Mouse (Mus musculus) brain, adult 2 months (tissue): ENCODE measurements at regions not wholly inside any gene's neighbourhood (a gene's known extent, or its start where the extent isn't known, plus 50 kb on each side); places are given as distances from the start of the nearest gene placed in this dataset.
"Not testable (repeated sequence)": the region's sequence is repeated elsewhere in the genome, so short reads cannot be mapped to it uniquely, and the experiment has no call there.

Experiments used
- DNase-seq: peaks from one replicate; pipeline ENCODE4 v3.0.0; 2011; ENCODE audit warnings: low read depth, low spot score

DNA sequence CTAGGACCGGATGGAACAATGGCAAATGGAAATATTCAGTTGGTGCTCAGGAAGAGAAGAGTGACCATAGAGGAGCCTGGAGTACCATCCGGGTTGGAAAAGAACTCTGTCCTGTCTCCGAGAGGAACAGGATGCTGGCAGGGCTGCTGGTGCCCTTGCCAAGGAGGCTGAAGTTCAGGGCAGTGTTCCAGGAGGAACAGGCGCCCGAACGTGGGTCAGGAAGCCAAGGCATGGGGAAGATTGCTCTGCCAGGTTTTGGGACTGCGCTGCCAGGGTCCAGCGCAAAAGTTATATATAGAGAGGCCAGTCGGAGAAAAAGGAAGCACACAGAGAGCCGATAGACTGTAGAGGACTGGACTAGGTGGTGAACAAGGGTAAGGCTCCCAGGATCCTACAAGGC, 92.3 kb upstream of the Mdm1 start:
- DNase-seq = peak; percentile 57

DNA sequence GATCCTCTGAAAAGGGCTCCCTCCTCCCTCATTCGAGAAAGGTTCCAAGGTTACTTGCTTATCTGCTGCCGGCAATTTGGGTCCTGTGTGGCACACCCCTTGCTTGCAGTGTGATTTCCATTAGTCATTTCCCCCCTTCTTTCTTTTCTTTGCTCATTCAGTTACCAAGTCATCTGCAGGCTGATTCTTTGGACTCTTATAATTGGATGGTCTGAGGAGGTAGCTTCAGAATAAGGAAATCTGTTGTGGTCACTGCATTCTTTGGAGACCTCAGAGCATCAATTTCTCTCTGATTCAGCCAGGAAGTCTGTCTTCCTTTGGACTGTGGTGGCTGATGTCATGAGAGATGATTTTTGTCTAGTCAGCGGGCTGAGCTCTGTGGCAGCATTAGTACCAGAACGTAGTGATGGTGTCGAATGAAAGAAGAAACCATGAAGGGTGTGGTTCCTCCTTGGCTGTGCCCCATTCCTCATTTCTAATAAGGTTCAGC, 91.4 kb upstream of the Mdm1 start:
- no peak for DNase-seq

DNA sequence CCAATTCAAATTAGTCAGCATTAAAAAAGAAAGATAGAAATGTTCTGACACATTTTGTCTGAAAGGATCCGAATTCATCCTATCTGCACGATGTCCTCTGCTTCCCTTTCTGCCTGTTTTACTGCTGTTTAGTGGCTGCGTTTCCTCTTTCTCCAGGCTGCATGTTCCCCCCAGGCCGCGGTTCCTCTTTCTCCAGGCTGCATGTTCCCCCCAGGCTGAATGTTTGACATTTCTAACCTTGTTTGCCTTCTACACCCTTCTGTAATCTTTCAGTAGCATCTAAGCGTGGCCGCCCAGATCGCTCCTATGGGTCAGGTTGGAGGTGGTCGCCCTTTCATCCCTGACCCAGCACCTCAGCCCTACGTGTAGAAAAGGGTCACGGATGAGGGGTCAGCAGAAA, 89.6 kb upstream of the Mdm1 start:
- peak; percentile 21 for DNase-seq

DNA sequence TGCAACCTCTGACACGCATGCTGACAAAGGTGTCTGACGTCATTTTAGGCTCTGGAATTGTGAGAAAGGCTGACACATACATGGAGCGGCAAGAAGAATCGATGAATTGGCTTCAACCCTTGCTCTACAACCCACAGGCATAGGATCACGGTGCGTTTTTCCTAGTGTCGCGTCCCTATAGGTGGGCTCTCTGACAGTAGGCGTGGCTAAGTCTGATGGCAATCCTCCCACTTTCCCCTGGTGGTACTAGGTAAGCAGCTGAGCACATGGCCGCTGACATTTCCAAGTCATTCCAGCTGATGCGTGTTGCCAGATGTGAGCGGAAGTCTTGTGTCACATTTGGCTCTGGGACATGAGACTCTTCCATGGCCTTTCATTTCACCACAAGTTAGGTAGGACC, 89.1 kb upstream of the Mdm1 start:
- DNase-seq = no peak

DNA sequence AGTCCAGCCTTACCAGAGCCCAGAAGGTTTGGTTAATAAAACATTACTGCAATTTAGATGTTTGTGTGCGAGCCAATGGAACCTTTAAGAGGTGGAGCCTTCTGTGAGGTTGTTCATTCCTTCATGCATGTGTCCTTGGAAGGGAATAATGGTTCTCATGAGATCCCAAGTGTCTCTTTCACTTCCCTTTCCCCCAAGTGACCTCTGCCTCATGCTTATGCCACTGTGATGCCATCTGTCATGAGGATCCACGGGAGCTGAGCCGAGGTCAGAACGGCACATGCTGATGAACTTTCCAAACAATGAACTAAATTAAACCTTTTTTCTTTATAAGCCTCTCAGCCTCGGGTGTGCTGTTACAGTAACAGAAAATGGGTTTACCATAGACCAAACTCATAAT, 88.6 kb upstream of the Mdm1 start:
- no peak for DNase-seq

DNA sequence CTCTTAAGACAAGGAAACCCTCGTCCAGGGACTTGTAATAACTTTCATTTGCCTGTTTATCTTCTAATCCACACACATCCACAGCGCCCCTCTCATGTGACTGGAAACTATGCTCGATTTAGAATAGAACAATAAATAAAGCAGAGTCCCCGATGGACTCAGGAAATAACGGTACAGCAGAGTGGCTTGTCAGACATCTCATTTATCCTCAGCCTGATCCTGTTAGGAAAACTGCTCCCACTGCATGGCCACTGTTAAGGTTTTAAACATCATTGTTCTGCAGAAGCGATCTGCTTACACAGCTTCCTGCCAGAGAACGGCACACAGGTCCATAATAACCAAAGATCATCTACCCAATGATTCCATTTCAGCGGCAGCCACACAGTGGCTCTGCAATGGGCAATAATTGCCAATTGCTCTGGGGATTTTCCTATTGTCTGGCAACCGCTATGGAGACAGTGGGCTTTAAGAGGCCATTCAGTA, 84.8 kb upstream of the Mdm1 start:
- DNase-seq = no peak

DNA sequence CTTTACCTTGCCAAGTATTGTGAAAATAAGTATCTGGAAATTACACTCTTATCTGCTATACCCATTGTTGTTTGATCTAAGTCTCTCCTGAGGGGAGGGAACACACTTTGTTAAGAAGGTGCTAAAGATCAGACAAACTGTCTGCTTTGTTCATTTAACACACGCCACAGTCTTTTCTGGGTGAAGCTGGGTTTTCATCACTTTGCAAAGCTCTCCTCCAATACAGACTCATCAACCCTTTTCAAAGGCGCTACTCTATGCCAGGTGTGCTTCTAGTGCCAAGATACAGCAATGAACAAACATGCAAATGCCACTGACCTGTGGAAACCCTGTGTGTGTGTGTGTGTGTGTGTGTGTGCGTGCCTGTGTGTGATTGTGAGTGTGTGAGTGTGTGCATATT, 84.1 kb upstream of the Mdm1 start:
- no peak for DNase-seq

DNA sequence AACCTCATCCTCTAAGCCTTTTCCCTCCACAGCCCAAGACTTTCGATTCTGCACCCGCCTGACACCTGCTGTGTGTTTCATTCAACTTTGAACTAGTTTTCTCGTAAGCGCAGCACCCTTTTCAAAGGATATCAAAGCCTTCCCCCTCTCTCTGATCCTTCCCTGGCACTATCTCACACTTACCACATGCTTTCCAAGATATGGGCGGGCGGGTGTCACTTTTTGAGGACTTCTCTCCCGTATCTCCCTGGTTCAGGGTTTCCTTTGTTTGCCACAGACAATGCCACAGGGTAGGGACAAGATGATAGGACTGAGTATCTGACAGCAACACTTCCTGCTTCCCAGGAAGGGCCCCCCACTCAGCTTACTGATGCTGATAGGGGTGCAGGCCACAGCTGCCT, 76.8 kb upstream of the Mdm1 start:
- DNase-seq = no peak

DNA sequence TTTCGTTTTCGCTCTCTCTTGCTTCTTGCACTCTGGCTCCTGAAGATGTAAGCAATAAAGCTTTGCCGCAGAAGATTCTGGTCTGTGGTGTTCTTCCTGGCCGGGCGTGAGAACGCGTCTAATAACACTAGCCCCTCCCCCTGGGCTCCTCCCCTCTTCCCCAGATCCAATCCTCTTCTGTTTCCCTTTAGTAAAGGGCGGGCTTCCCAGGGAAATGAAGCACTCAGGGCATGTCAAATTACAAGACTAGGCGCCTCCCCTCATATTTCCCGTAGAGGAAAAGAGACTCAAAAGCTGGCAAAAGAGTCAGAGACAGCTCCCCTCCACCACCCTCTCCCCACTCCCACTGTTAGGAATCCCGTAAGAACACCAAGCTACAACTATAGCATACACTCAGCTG, 65.3 kb upstream of the Mdm1 start:
- DNase-seq = not testable (repeated sequence)

DNA sequence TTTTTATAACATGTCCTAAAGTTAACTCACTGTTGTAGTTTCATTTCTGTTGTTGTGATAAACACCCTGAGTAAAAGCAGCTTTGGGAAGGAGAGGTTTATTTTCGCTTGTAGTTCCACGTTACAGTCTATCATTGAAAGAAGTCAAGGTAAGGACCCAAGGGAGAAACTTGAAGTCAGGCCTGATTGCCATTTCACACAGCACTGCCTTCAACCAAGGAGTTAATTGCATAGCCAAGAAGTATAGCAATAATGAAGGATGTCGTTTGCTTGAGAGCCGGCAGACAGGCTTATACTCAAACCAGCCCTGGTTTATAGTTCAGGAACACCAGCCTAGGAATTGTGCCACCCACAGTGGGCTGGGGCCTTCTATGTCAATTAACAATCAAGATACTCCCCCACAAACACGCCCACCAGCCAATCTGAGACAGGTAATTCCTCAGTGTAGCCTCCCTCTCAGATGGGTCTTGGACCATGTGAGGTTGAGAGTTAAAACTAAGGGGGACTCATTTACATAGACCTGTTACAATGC, 59.9 kb upstream of the Mdm1 start:
- DNase-seq = no peak

DNA sequence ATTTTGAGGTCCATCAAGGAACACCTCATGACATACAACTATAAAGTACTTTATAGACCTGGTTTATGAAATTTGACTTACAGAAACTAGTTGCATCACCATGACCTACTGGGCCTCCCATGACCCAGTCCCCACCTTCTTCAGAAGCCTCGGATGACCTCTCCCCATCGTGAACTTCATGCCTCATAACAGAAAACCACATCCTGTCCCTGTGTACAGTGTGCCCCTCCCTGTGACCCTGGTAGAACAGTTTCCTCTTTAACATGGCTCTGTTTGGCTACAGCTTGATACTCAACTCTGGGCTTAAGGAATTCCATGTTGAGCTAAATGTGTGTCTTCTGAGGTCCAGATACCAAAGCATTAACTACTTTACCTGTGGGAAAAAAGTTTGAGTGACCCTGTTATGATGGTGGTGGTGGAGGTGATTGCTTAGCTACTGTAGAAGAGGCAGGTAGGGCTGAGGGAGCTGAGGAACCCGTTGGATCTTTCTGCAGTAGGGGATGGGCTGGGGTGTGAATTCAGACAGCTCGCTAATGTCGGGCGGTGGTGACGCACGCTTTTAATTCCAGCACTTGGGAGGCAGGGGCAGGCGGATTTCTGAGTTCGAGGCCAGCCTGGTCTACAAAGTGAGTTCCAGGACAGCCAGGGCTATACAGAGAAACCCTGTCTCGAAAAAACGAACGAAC, 58.4 kb upstream of the Mdm1 start:
- no peak for DNase-seq

DNA sequence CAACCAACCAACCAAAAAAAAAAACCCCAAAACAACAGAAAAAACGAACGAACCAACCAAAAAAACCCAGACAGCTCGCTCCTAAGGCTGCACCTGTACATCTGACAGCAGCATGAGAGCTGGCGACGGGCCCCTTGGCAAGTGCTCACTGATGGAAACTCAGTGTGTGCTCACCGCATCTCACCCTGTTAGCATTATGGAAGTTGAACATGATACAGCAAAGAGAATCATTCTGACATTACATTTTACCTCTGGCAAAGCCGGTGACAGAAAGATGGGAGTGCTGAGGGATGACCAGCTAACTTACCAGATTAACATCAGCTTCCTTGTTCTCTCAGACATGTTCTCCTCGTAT, 57.9 kb upstream of the Mdm1 start:
- DNase-seq = no peak

DNA sequence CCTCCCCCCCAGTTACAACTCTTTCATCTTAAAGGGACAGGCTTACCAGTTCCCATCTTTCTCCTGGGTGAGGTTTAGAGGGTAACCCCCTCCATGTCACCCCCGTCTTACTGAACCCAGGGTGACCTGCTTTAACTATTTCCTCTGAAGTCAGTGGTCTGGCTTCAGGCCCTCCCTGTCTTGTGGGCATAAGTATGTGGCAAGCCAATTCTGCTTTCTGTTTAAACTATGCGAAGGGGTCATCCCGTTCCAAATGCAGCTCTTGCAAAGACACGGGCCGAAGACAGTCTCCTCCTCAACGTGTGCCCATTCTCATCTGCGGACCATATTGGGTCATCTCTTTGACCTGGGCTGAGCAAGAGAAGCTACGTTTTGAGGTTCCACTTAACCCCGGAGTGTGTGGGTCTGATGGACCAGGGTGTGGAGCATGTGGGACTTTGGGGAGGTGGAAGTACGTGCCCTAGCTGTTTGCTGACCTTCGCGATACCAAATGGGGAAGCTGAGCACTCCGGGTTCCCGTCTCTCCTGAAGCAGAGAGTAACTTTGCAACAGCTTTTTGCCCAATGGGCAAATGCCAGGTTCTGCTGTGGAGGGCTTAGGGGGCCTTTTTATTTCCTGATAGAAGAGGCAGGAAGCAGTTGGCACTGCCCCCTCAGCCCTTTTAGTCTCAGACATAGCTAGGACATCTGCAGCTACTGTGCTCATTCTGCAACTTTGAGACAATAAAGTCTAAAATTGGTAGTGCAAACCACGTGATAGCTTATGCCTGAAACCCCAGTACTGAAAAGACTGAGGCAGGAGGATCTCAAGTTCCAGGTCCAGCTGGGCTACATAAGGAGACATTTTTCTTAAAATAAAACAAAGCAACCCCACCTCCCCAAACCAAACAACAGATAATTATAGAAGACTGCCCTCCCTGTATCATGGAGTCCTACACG, 56.3 kb upstream of the Mdm1 start:
- DNase-seq = peak; percentile 47

DNA sequence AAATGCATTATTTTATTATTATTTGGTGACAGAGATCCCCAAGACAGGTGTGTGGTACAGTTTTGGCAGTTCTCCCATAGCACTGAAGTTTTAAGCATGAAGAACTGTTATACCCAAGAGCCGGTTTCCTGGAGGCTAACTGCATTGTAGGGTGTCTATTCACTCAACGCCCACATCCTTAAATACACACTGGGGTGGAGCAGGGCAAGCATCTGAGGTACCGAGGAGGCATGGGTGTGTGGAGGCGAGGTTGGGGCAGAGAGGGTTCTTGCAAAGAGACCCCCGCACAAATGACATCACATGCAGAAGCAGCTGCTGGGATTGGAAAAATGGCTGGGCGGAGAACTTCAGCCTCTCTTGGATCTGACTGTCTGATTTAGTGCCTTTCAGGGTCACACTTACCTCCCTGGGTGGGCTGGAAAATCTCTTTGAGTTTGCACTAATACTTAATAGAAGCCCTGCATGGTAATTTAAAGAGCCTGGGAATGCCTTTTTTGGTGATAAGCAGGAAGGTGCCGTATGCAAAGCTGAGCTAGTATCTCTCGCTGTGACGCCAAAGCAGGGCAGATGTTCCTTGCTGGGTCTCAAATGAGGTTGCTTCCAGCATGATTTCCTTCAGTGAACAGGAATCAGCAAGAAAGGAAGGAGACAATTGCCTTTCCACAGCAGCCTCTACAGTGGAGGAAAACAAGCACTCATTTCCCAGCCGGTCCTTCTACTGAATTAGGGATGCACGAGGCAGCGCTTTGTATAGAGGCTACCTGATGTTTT, 53.9 kb upstream of the Mdm1 start:
- DNase-seq = peak; percentile 54

DNA sequence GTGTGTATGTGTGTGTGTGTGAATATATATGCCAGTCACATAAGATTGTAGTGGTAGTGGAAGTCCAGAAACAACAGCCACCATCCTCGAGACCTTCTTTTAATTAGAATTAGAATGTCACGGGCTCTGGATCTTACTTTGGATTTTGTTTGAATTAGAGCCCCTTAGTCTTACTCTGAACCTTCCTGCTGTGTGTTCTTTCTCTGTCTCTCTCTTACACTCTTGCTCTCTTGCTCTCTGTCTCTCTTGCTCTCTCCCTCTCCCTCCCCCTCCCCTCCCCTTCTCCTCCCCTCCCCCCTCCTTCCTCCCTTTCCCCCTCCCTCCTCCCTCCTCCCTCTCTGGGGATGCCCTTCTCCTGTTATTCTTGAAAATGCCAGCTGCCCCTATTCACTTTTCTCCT, 53.1 kb upstream of the Mdm1 start:
- DNase-seq = no peak

DNA sequence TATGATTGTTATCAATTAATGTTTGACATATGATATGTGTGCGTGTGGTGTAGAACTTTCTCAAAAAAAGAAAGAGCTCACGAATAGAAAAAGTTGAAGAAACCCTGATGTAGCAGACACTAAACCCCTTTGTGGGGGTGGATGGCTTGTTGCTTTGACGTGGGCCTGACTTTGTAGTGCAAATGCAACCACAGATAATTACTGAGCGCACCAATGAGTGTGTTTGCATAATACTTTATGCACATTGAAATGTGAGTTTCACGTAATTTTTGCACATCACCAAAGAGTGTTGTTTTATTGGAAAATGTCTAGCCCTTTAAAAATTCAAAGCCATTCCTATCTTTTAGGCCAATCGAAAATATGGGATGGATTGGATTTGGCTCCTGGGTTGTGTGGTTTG, 51.7 kb upstream of the Mdm1 start:
- no peak for DNase-seq

DNA sequence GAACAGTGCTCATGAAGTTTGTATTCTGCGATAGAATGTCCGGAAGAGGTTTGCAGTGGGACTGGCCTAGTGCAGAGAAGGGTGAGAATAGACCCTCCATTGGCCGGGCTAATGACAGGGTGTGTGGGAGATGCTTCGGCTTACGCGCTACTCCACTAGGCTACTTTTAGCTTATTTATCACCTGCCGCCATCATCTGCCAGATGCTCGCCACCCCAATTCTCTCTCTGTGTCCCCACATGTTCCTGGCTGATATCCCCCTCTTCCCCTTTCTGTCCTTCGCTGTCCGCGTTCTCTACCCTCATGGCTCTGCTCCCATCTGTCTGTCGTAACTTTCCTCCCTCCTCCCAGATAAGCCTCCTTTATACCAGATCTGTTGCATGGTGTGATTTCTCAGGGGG, 50.1 kb upstream of the Mdm1 start:
- DNase-seq = no peak
